Mouse (Mus musculus) kidney, postnatal 10 days (tissue): Measurements from ENCODE around the gene Fam189a1.

ENCODE experiments used
- DNase-seq: peaks from one replicate; pipeline ENCODE4 v3.0.0; 2021; ENCODE audit warnings: mixed read lengths

Fam189a1 gene

DNA sequence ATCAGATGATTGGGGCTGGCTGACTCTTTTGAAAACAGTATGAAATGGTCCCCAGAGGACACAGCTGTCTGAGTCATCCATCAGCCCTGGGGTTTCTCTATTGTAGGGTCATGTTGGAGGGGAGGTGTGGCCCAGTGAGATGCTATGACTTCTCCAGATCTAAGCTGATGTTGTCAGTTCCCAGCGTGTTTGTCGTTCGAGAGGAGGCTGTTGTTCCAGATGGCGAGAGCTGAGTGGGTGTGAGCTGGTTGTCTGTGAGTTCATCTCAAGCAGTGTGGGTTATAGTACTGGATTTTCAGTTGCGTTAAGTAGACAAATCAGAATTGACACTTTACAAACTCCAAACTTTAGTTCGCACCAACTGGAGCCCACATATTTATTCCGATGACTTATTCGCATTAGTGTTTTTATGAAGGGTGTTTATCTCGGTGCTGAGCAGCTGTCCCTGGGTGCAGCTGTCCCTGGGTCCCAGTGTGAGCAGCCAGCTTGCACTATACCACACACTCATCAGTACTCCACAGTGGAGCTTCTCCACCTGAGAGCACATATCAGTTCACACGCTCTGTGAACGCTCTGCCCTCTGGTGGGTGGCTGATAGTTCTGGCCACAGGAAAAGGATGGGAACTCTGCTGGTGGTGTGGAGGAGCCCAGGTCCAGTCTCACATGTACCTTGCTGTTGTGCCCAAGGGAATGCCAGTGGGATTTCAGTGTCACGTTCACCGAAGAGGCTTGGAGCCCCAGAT, 446.7 kb downstream of the Fam189a1 start:
- DNase-seq, result peak; percentile 10

DNA sequence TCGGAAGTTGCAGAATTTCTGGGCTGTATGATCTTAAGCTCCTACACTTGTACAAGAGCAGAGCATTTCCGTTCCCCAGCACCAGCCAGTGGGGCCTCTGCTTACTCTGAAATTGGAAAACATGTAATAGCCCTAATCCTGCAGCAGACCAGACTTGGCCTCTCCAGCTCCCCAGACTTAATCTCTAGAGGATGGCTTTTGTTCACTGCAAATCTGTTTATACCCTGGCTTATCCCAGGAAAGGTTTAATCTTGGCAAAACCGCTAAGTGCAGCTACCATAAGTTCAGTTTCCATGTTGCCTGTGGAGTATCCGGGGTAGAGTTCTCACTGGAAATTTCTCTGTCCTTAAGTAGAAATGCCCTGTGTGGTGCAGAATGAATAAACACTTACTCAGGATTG, 448.2 kb downstream of the Fam189a1 start:
- no peak for DNase-seq
